Mouse (Mus musculus) G1E-ER4 (cell line): ENCODE measurements around the gene Id3. TPM values are rescaled to one million over a fixed set of nuclear protein-coding genes. Genes with fewer than 3 reads are reported as not detected.

Experiments
- GATA1 ChIP-seq: IDR thresholded peaks from one replicate; pipeline ENCODE4 v1.8.0; 2012; ENCODE audit warnings: low read length, inconsistent platforms
- polyA plus RNA-seq: library from polyadenylated mRNA; stranded (reverse); fragments of >175 nt; gene quantifications from 2 replicates; pipeline ENCODE4 v1.2.3, GENCODE M21; 2012

Gene Id3
- polyA plus RNA-seq, 1 experiment: 0.11 TPM

DNA sequence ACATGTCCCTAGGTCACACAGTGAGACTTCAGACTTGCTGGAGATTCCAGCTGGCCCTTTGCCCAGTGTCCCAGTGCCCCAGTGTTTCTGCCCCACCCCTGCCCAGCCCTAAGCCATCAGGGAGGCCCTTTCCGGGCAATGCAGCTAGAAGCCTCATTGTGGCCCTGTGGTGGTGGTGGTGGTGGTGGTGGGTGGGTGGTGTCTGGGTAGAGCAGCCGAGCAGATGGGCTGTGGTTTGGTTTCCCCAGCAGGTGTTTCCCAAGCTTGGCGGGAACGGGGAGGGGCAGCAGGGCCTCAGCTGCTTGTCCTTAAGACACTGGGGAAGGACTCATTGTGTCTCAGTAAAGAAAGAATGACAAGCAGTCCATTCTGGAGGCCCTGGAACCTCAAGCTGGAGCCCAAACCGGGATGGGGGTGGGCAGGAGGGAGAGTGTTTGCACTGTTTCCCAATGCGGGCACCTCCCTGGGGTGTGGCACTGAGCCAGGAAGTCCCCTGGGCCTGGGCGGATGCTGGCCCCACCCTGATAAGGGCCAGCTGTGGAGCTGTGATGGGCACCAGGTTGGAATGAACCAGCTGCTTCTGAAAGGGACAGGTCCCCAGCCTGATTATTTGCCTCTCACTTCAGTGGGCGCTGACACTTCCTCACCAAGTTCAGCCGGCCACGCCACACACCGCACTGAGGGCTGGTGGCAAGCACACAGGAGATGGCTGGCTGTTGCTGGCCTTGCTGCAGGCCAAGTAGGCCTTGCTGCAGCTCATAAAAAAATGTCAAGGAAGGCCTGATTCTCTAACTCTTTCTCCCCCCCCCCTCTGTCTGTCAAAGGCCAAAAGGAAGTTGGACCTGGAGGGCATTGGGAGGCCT is 34.5 kb downstream of the Id3 start:
- TF ChIP-seq GATA1: peak; percentile 60

DNA sequence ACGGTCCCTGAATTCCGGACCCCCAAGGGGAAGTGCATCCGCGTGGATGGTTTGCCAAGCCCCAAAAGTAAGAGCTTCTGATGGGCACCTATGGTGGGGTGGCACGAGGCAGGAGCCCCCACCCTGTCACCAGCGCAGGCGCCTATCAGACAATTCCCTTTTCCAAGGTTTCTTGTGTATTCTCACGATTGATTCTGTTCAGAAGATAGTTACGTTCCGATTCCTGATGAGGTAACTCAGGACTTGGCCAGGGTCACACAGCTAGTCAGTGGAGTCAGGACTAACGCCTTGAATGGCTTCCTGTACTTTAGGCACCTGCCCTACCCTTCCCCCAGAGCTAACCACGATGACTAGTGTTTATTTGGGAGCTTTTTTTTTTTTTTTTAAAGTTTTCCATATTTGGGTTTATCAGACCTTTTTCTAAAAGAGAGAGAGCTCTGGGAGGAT is 35.2 kb downstream of the Id3 start:
- TF ChIP-seq GATA1: no peak

DNA sequence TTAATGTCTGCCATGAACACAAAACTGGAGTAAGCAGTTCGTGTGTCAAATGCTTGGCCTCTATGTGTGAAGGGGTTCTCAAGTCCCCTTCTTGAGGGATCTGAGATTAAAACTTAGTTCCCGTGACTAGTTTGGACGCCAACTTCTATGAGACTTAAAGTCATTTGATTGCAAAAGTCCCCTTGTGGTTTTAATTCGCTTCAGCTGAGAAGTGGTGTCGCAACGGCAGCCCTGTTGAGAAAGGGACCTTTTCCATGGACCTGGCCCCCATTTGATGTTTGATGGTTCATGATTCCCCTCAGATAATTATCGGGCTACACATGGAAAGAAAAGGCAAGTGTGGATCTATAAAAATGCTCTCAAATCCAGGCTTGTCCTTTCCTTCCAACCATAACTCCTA is 36.2 kb downstream of the Id3 start:
- no peak for TF ChIP-seq GATA1

DNA sequence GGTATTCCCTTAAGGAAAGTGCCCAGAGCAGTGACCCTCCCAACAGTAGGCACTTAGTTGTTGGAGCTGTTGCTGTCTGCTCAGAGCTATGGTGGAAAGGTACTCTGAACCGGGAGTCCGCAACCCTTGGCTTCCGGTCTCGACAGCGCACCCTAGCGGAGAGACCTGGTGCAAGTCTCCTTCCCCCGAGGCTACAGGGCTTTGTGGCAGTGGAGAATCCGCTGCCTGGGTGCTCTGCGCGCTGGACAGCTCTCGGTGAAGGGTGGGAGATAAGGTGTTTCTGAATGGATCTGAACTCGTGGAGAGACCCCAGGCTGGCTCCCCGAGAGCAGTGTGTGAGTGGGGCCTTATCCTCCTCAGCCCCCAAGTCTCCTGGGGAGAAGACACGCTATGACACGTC is 36.7 kb downstream of the Id3 start:
- no peak for TF ChIP-seq GATA1

DNA sequence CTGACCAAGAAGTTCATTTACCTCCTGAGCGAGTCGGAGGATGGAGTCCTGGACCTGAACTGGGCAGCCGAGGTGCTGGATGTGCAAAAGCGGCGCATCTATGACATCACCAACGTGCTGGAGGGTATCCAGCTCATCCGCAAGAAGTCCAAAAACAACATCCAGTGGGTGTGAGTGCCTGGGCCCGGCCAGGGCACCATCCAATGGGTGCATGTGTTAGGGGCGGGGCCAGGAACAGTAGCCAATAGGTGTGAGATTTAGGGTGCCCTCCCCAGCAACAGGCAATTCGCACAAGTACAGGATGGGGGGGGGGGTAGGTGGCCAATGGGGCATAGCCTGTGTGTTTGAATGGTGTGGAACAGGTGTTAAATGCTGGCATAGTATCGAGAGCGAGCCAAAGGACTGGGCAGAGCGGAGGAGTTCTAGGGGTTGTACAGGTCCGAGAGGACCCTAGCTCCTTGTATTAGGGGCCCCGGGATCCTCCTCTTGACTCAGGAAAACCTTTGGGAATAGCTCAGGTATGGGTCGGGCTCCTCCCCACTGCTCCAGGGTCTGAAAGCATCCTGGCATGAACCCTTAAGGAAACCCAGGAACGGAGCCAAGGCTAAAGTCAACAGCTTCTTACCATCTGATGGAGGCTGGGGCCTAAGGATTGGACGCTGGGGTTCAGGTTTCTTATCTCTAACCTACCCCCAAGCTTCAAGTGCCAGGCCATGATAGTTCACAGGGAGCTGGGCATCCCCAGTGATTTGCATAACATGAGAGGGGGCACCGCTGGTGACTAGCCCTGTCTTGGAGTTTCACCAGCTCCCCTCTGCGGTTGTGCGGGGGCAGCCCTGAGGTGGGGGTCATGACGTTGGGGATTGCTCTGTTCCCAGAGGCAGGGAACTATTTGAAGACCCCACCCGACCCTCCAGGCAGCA is 37.4 kb downstream of the Id3 start:
- no peak for TF ChIP-seq GATA1

DNA sequence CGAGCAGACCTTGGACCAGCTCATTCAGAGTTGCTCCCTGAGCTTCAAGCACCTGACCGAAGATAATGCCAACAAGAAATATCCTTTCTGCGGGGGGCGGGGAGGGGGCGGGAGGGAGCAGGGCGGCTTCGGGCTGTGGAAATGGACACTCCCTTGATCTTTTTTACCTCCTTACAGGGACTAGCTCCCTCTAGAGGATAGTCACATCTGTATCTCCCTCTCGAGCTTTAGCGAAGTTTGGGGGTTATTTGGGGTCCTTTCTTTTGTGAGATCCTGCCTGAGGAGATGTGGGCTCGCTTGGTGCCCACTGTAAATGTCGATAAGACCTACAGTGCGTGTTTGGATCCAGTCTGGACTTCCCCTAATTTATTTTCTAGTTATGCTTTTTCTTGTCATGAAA is 38.1 kb downstream of the Id3 start:
- TF ChIP-seq GATA1: no peak

DNA sequence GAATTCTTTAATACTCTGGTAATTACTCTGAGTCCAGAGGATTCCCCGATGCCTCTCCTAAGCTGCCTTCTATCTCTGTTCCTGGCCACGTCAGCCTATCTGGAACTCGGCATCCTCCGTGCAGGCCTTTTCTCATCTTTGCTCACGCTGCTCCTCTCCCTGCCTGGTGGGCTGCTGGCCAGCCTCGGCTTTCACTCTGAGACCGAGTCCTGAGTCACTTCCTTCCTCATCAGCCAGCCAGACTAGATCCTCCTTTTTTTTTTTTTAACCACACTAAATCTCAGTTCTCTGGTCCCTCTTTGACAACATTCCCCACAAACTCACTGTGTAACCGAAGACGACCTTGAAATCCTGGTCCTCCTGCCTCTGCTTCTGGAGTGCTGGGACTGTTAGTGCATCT is 42.1 kb downstream of the Id3 start:
- TF ChIP-seq GATA1: no peak

DNA sequence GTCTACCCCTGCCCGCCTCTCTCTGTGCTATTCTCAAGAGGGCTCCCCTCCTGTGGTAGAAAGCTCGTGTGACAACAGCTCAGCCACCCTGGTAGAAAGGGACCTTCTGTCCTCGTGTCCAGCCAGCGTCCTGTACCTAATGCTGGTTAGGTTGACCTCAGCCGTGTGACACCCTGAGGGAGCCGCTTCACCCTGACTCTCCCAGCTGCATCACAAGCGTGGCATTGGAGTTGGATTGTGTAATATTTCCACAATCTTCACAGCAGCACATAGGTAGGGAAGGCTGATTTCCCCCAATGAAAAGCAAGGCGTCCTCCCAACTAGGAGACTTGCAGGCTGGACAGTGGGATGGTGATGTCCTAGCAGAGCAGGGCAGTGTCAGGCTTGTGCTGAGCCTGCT is 43.0 kb downstream of the Id3 start:
- no peak for TF ChIP-seq GATA1

DNA sequence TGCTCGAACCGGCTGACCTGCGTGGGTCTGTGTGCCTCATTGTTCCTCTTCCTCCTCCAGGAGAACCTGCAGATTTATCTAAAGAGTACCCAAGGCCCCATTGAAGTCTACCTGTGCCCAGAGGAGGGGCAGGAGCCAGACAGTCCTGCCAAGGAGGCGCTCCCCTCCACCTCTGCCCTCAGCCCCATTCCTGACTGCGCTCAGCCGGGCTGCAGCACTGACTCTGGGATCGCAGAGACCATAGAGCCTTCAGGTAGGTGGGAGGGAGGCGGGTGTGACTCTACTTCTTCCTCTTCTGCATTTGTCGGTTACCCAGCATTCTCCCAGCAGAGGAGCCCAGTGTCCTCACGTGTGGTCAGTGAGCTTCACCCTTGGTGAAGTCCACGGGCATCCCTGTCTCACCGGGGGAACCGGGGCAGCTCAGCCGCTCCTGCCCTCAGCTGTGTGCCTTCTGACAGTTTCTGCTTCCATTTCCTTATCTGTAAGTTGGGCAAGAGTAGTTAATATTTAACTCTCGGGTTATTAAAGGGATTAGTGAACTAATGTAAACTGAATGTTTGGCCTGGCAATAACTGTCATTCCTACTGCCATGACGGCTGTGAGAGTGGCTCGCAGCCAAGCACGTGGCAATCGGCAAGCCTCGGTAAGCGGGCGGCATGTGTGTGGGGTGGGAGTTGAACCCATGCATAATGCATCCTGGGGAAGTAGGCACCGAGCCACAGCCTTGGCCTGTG is 43.6 kb downstream of the Id3 start:
- no peak for TF ChIP-seq GATA1

DNA sequence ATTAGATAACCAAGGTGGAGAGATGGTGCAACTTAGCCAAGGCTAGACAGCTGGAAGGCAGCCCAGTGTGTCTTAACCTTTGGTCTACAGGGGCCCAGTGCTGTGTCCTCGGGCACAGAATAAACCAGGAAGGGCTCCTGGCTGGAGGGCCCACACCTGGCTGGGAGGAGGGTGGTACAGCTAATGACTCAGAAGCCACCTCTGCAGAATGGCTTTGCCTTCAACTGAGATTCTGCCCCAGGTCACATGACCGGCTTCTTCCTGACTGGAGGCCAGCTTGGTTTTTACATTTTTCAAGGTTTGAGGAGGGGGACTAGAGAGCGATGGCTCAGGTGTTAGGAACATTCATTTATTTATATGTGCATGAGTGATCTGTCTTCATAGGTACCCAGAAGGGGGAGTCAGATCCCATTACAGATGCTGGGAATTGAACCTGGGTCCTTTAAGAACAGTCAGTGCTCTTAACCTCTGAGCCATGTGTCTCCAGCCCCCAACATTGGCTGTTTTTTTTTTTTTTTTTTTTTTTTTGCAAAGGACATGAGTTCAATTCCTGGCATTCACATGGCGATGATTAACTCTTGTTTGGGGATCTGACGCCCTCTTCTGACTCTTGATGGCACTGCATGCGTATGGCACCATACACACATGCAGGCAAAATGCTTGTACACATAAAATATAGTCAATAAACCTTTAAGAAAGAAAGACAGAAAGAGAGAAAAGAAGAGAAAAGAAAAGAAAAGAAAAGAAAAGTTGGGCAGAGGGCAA is 45.9 kb downstream of the Id3 start:
- no peak for TF ChIP-seq GATA1

DNA sequence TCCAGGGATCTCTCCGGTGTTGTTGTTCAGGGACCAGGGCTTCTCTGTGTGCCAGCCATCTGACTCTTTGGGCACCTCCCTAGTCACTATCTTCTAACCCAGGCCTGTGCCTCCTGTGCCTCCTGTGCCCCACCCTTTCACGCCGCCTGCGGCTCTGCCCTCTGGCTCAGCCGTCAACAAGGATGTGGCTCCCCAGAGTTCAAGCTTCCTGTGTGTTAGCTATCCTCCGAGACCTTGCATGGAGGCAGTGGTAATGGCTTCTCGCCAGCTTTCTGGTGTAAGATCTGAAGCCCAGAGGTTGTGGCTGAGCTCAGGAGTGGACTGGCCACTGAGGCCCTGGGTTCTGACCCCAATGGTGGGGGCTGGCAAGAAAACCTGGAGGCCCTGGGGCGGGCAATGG is 46.6 kb downstream of the Id3 start:
- no peak for TF ChIP-seq GATA1

DNA sequence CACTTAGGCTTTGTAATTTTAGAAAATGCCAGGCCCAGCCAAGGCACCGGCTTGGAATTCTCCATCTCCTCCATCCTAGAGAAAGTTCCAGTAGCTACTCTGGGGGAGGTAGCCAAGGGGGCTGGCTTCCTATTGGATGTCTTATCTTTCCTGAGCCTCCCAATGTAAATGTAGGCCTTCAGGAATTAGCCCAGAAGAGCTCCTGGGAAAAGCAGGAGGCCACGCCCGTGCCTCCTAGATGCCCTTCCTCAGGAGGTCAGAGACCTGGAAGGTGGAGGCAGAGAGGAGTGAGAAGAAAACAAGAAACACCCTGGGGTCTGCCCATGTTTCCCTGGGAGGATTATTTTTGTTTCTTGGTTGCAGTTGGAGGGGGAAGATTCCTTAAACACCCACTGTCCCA is 50.3 kb downstream of the Id3 start:
- no peak for TF ChIP-seq GATA1

DNA sequence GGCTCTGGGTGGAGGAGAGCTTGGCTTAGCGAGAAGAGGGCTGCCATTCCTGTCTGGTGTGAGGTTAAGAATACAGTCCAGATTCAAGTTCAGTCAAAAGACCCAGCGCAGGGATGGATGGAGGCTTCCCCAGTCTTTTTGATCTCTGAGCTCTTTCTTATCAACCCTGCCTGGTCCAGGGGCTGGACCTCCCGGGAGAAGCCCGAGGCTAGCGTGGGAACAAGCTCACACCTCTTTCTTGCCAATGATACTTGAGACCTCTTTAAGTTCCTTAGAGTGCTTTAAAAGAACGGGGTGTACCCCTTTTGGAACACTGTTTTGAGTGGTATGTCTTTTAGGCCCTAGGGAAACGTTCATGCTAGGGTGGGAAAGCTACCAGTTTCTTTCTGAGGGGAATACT is 51.7 kb downstream of the Id3 start:
- TF ChIP-seq GATA1: no peak

Other genes with a start within 250 kb of the Id3 start
- gene Cnr2, start 248.1 kb upstream of the Id3 start, polyA plus RNA-seq: 2.2 and 2.7 TPM in 2 replicates
- 12.6 and 12.7 TPM in 2 replicates for gene Fuca1, start 222.8 kb upstream of the Id3 start, polyA plus RNA-seq
- gene Hmgcl, start 197.0 kb upstream of the Id3 start, polyA plus RNA-seq: 34.3 and 39.4 TPM in 2 replicates
- 25.8 and 31.1 TPM in 2 replicates for gene Gale, start 179.8 kb upstream of the Id3 start, polyA plus RNA-seq
- gene Lypla2, start 170.9 kb upstream of the Id3 start, polyA plus RNA-seq: 245 and 299 TPM in 2 replicates
- 86.7 and 109 TPM in 2 replicates for gene Pithd1, start 156.2 kb upstream of the Id3 start, polyA plus RNA-seq
- gene Eloa, start 121.7 kb upstream of the Id3 start, polyA plus RNA-seq: 7.7 and 8.3 TPM in 2 replicates
- 1,675 and 1,773 TPM in 2 replicates for gene Rpl11, start 90.1 kb upstream of the Id3 start, polyA plus RNA-seq
- 42.9 and 49.6 TPM in 2 replicates for gene E2f2, start 28.9 kb downstream of the Id3 start, polyA plus RNA-seq
- 0.04 and 0.08 TPM in 2 replicates for gene Asap3, start 62.9 kb downstream of the Id3 start, polyA plus RNA-seq
- gene Tcea3, start 104.2 kb downstream of the Id3 start, polyA plus RNA-seq: 0.14 and 0.36 TPM in 2 replicates
- 4.2 and 4.8 TPM in 2 replicates for gene Zfp46, start 141.2 kb downstream of the Id3 start, polyA plus RNA-seq
- 72.6 and 107 TPM in 2 replicates for gene Hnrnpr, start 167.4 kb downstream of the Id3 start, polyA plus RNA-seq